Mouse (Mus musculus) midbrain, embryonic 13.5 days (tissue): ENCODE results near the gene Eif1ad. TPM values are rescaled to one million over a fixed set of nuclear protein-coding genes. Genes with fewer than 3 reads are reported as not detected.
A peak's percentile ranks its signal among the peaks of the same experiment; 100 is the strongest.

ENCODE experiments used
- ATAC-seq: fragments of 200-750 bp; cut with Nextera tagmentation; 2 replicates; pipeline ENCODE4 v1.8.0; 2017; ENCODE audit warnings: mild to moderate bottlenecking, moderate TSS enrichment, moderate library complexity
- H3K27ac ChIP-seq: fragments of 300-500 bp; sonication (generic); 2 replicates; pipeline ENCODE4 v1.5.1; 2015; ENCODE audit warnings: inconsistent platforms, mild to moderate bottlenecking, moderate library complexity
- H3K27me3 ChIP-seq: fragments of 300-500 bp; sonication (generic); 2 replicates; pipeline ENCODE4 v1.6.1; 2015; ENCODE audit warnings: mild to moderate bottlenecking, inconsistent platforms
- H3K36me3 ChIP-seq: fragments of 300-500 bp; sonication (generic); 2 replicates; pipeline ENCODE4 v1.6.1; 2015; ENCODE audit warnings: mild to moderate bottlenecking, inconsistent platforms
- H3K4me1 ChIP-seq: fragments of 300-500 bp; sonication (generic); replicated peaks from 2 replicates; pipeline ENCODE4 v1.6.1; 2015; ENCODE audit warnings: inconsistent platforms
- H3K4me2 ChIP-seq: fragments of 300-500 bp; sonication (generic); replicated peaks from 2 replicates; pipeline ENCODE4 v1.6.1; 2015; ENCODE audit warnings: moderate library complexity, mild to moderate bottlenecking, inconsistent platforms
- H3K4me3 ChIP-seq: fragments of 300-500 bp; sonication (generic); replicated peaks from 2 replicates; pipeline ENCODE4 v1.5.1; 2015; ENCODE audit warnings: mild to moderate bottlenecking, inconsistent platforms
- H3K9ac ChIP-seq: fragments of 300-500 bp; sonication (generic); replicated peaks from 2 replicates; pipeline ENCODE4 v1.6.1; 2015; ENCODE audit warnings: mild to moderate bottlenecking, inconsistent platforms
- H3K9me3 ChIP-seq: fragments of 300-500 bp; sonication (generic); 2 replicates; pipeline ENCODE4 v1.6.1; 2016; ENCODE audit warnings: mild to moderate bottlenecking, inconsistent platforms
- WGBS: fragments of 180-500 bp; shearing (Covaris S2); methylation state at CpG from one replicate; pipeline ENCODE4 v1.1.7; 2015; 5-methylcytosine and 5-hydroxymethylcytosine counted together
- polyA plus RNA-seq: library from polyadenylated mRNA; unstranded; fragments of >200 nt; fragmentation: Nextera tagmentation; extraction: Ambion mirVana; gene quantifications from 2 replicates; pipeline ENCODE4 v1.2.1, GENCODE M21; 2015

The Eif1ad gene
- polyA plus RNA-seq, 1 experiment from 2014 or later, result 63.7 TPM

DNA sequence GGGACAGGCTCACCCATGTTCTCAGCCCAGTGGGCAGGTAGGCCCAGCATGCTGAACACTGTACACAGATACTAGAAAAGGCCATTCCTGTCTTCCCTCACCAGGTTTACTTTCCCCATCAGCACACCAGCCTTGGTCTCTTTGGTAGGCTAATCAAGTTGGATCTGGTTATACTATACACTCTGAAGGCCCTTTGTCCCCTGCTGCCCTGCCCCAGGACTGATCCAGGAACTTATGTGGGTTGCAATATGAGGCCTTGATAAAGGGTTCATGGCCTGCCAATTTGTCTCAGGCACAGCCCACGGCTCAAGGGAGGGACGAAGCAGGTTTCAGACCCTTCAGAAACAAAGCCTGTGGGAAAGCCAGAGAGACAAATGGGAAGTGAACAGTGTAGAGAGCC, 12.9 kb upstream of the Eif1ad start:
- Histone ChIP-seq H3K4me2 (no peak overlapping the region), H3K36me3 (no peaks in the 10 kb centered on the region), H3K4me3 (no peak overlapping the region), H3K27ac (no peak overlapping the region), H3K9ac (no peak overlapping the region), H3K4me1 (peaks cover 5% of the 10 kb centered on the region), H3K9me3 (no peaks in the 10 kb centered on the region), H3K27me3 (0 out of 2 replicates have a peak, but pooled peaks cover 2% of the 10 kb centered on the region)
- 91% methylated on average over 2 of the region's 2 CpGs for WGBS
- no peak for ATAC-seq

DNA sequence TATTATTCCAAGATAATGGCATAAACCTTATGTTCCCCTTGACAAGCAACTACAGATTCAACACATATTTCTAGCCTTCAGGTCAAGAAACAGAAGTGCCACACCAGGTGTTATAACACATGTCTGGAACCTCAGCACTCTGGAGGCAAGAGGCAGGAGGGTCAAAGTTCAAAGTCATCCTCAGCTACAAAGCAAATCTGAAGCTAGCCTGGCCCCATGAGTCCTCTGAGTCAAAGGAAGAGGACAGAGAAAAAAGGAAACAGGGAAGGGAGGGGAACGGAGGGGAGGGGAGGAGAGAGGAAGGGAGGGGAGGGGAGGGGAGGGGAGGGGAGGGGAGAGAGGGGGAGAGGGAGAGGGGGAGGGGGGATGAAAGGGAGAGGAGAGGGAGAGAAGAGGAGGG, 10.5 kb upstream of the Eif1ad start:
- H3K4me1 ChIP-seq, result no peaks in the 10 kb centered on the region
- no peak overlapping the region for H3K4me3 ChIP-seq
- H3K27ac ChIP-seq, result no peak overlapping the region
- H3K36me3 ChIP-seq, result no peaks in the 10 kb centered on the region
- no CpG with 5 or more reads among the region's 1 CpGs for WGBS
- ATAC-seq, result no peak
- no peaks in the 10 kb centered on the region for H3K27me3 ChIP-seq
- H3K9me3 ChIP-seq, result no peaks in the 10 kb centered on the region
- H3K9ac ChIP-seq, result no peak overlapping the region
- no peak overlapping the region for H3K4me2 ChIP-seq

DNA sequence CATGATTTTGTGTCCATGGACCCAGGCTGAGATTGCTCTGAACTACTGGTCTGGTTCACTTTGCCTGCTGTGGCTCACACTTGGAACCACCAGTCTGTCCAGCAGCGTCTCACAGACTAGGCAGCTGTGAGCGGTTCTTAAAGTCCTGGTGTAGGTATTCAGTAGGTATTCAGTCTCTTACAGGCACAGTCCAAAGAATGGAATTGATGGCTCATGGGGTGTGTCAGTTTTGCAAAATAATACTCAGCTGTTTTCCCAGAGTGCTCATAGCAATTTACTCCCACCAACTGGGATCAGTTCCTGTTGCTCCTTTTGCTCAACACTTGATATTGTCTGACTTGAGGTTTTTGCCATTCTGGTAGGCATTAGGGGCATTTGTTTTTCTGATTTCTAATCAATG, 4.4 kb upstream of the Eif1ad start:
- H3K36me3 ChIP-seq, result peaks cover 22% of the 10 kb centered on the region
- H3K4me1 ChIP-seq, result peaks cover 8% of the 10 kb centered on the region
- H3K4me2 ChIP-seq, result no peak overlapping the region
- H3K4me3 ChIP-seq, result no peak overlapping the region
- ATAC-seq, result no peak
- no peaks in the 10 kb centered on the region for H3K9me3 ChIP-seq
- 91% methylated on average over 2 of the region's 2 CpGs for WGBS
- no peak overlapping the region for H3K27ac ChIP-seq
- no peak overlapping the region for H3K9ac ChIP-seq
- no peaks in the 10 kb centered on the region for H3K27me3 ChIP-seq

DNA sequence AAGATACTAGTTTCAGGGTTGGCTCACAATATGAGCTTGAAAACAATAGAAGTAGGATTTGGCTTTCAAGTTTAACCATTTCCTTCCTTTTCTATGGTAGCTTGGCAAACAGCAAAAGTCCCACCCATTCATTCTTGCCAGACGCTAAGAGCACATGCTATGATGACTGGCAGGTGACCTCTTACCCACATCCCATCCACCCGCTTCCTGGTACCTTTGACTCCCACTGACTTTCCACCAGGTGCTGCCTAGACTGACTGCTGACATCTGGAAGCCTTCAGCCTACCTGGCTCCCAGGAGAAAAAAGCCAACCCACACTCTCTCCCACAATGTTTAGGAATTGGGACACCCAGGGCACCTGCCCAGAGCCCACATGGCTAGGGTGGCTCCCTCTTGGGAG, 2.4 kb upstream of the Eif1ad start:
- no peak overlapping the region for H3K4me2 ChIP-seq
- H3K4me3 ChIP-seq, result no peak overlapping the region
- no peaks in the 10 kb centered on the region for H3K9me3 ChIP-seq
- WGBS, result 96% methylated on average over 2 of the region's 2 CpGs
- H3K27ac ChIP-seq, result no peak overlapping the region
- peaks cover 24% of the 10 kb centered on the region for H3K4me1 ChIP-seq
- no peak for ATAC-seq
- peaks cover 32% of the 10 kb centered on the region for H3K36me3 ChIP-seq
- H3K9ac ChIP-seq, result no peak overlapping the region
- H3K27me3 ChIP-seq, result no peaks in the 10 kb centered on the region

DNA sequence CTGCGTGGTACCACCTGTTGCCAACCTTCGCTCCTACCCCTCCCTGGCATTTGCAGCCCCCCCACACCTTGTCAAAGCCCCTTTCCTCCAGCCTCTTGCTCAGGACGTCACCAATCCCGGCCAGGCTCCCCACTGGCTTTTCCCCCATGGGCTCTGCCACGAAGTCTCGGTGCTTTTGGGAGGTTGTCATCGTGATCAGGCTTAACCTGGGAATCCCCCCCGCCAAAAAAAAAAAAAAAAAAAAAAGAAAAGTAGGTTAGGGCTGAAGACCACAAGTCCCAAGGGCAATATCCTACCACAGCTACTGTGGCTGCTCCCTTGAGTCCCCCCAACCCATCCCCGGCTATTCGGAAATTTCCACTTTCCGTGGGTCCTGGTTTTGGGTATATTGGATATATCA, 790 bp upstream of the Eif1ad start:
- Histone ChIP-seq H3K27ac (peak overlapping the region; percentile 94), H3K4me1 (peaks cover 24% of the 10 kb centered on the region), H3K9me3 (no peaks in the 10 kb centered on the region), H3K9ac (peak overlapping the region; percentile 90), H3K4me3 (peak overlapping the region; percentile 99), H3K27me3 (no peaks in the 10 kb centered on the region), H3K4me2 (peak overlapping the region; percentile 85), H3K36me3 (peaks cover 48% of the 10 kb centered on the region)
- WGBS, result 20% methylated on average over 11 of the region's 11 CpGs
- ATAC-seq, result no peak; the same call in 1 of the 2 replicates

DNA sequence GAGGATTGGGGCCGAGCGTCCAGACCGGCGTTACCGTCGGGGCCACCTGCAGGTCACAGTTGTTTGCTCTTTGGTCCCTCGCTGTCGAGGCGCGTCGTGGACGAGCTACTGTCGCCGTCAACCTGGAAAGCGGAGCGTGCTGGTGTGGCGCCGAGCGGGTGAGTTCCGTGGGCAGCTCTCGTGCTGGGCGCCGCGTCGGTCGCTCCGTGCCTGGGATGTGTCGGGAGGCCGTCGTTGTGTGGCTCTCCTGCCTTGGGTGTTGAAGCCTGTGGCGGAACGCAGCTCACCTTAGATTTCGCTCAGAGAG, 465 bp downstream of the Eif1ad start, which contains the start of gene Banf1:
Banf1 (minus strand) TSS at position 116 of the 307 bp plus-strand sequence.
- ATAC-seq, result no peak; the same call in 1 of the 2 replicates
- H3K9me3 ChIP-seq, result no peaks in the 10 kb centered on the region
- peak within 1 kb of the TSS; percentile 85 for H3K4me2 ChIP-seq
- H3K9ac ChIP-seq, result peak within 1 kb of the TSS; percentile 90
- H3K4me3 ChIP-seq, result peak within 1 kb of the TSS; percentile 99
- H3K4me1 ChIP-seq, result peaks cover 24% of the 10 kb centered on the region
- no peaks in the 10 kb centered on the region for H3K27me3 ChIP-seq
- under 1% methylated on average over 33 of the region's 33 CpGs for WGBS
- peaks cover 58% of the 10 kb centered on the region for H3K36me3 ChIP-seq
- peak within 1 kb of the TSS; percentile 94 for H3K27ac ChIP-seq

DNA sequence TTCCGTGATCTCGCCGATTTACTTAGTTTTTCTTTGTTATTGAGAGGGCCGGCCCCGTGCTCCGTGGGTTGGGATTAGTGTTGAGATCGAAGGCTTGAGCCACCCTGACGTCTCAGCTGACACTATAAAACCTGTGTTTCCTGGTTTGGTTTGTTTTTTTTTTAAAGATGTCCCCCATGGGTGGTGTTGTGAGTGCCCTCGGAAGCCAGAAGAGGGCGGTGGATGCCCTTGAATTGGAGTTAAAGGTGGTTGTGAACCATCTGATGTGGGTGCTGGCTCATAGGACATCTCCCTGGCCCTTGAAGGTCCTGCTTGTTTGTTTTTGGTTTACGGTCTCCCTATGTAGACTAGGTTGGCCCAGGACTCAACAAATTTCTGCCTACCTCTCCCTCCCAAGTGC, 914 bp downstream of the Eif1ad start:
- Histone ChIP-seq H3K4me1 (peaks cover 24% of the 10 kb centered on the region), H3K4me2 (peak overlapping the region; percentile 85), H3K36me3 (peaks cover 62% of the 10 kb centered on the region), H3K27me3 (no peaks in the 10 kb centered on the region), H3K9me3 (no peaks in the 10 kb centered on the region), H3K4me3 (peak overlapping the region; percentile 99), H3K27ac (peak overlapping the region; percentile 94), H3K9ac (peak overlapping the region; percentile 90)
- no peak for ATAC-seq
- WGBS, result 11% methylated on average over 11 of the region's 11 CpGs

DNA sequence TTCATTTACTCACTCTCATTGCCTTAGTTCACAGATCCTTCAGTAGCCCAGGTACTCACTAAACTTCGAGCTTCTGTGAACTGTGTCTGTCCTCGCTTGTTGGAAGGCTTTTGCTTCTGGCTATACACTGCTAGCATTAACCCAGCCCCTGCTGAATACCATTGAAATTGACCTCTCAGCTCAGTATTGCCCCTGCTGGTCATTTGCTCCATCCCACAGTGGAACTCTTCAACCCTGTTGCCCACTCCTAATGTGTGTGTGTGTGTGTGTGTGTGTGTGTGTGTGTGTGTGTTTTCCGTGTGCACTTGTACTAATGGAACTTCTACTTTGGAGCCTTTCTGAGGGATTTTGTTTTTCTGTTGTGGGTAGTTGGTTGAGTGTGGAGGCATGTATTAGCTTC, 4.4 kb downstream of the Eif1ad start:
- WGBS, result 82% methylated on average over 3 of the region's 3 CpGs
- no peaks in the 10 kb centered on the region for H3K9me3 ChIP-seq
- H3K4me2 ChIP-seq, result no peak overlapping the region
- H3K4me1 ChIP-seq, result peaks cover 16% of the 10 kb centered on the region
- ATAC-seq, result no peak
- no peaks in the 10 kb centered on the region for H3K27me3 ChIP-seq
- H3K27ac ChIP-seq, result no peak overlapping the region
- H3K4me3 ChIP-seq, result no peak overlapping the region
- no peak overlapping the region for H3K9ac ChIP-seq
- H3K36me3 ChIP-seq, result peaks cover 63% of the 10 kb centered on the region

DNA sequence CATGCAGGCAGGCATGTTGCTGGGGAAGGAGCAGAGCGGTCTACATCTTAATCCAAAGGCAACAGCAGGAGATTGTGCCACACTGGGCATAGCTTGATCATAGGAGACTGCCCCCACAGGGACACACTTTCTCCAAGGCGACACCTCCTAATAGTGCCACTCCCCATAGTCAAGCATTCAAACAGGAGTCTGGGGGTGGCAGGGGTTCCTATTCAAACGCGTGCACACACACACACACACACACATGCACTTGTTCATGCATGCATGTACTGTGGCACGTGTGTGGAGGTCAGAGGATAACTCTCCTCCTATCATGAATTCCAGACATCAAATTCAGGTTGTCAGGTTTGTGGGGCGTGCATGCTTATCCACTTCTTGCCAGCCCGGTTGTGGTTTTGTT, 6.2 kb downstream of the Eif1ad start:
- Histone ChIP-seq H3K9ac (no peak overlapping the region), H3K27me3 (no peaks in the 10 kb centered on the region), H3K9me3 (no peaks in the 10 kb centered on the region), H3K36me3 (peaks cover 77% of the 10 kb centered on the region), H3K4me3 (no peak overlapping the region), H3K4me1 (peaks cover 10% of the 10 kb centered on the region), H3K4me2 (no peak overlapping the region), H3K27ac (no peak overlapping the region)
- ATAC-seq, result no peak
- 92% methylated on average over 7 of the region's 7 CpGs for WGBS

DNA sequence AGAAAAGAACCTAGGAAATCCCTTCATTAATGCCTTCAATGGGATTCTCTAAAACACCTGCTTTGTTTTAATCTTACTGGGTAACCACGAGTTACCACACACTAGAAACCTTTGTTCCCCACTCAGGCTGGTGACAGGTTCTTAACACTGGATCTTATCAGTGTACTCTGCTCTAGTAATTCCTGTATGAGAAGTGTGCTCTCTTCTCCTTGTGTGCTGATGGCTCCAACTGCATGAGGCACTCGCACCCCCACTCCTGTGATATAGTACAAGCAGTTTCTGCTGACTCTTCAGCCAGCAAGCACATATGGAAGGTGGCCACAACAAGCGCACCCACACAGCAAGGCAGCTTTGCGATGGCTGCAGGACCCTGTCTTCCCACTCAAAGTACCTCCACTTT, 7.6 kb downstream of the Eif1ad start:
- no peak for ATAC-seq
- no peak overlapping the region for H3K4me3 ChIP-seq
- H3K4me1 ChIP-seq, result no peaks in the 10 kb centered on the region
- no peak overlapping the region for H3K4me2 ChIP-seq
- no peaks in the 10 kb centered on the region for H3K27me3 ChIP-seq
- H3K9me3 ChIP-seq, result no peaks in the 10 kb centered on the region
- H3K27ac ChIP-seq, result no peak overlapping the region
- WGBS, result 82% methylated on average over 4 of the region's 4 CpGs
- H3K9ac ChIP-seq, result no peak overlapping the region
- peaks cover 80% of the 10 kb centered on the region for H3K36me3 ChIP-seq

DNA sequence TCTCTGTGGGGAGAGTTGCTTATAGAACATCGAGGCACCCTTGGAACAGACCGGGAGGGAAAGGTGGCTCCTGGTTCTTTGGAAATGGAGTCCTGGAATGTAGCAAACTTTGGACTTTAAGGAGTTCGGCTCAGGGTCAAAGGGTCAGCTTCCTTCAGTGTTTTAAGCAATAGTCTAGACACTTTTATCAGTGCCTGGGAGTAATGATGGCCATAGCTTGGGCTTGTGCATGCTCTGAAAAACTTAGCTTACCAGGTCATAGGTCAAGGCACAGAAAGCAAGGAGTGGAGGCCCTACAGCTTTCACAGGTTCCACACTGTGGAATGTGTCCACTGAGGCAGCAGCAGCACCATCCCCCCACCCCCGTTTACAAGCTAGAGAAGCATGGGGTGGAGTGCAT, 8.2 kb downstream of the Eif1ad start:
- Histone ChIP-seq H3K9me3 (no peaks in the 10 kb centered on the region), H3K27me3 (no peaks in the 10 kb centered on the region), H3K27ac (no peak overlapping the region), H3K4me2 (no peak overlapping the region), H3K4me3 (no peak overlapping the region), H3K9ac (no peak overlapping the region), H3K4me1 (no peaks in the 10 kb centered on the region), H3K36me3 (peaks cover 80% of the 10 kb centered on the region)
- no peak for ATAC-seq
- 82% methylated on average over 4 of the region's 4 CpGs for WGBS

DNA sequence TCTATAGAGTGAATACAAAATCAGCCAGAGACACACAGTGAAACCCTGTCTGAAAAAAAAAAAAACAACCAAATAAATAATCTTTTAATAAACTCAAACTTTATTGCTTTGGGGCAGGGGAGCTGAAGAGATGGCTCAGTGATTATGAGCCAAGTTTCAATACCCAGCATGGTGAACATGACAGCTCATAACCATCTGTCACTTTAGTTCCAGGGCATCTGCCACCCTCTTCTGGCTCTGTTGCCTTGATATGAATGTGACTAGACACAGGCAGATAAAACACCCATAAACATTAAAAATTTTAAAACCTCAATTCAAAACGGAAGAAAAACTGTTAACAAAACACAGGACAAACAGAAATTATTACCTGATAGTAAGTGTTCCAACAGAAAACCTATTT, 10.9 kb downstream of the Eif1ad start:
- 92% methylated on average over 1 of the region's 1 CpGs for WGBS

DNA sequence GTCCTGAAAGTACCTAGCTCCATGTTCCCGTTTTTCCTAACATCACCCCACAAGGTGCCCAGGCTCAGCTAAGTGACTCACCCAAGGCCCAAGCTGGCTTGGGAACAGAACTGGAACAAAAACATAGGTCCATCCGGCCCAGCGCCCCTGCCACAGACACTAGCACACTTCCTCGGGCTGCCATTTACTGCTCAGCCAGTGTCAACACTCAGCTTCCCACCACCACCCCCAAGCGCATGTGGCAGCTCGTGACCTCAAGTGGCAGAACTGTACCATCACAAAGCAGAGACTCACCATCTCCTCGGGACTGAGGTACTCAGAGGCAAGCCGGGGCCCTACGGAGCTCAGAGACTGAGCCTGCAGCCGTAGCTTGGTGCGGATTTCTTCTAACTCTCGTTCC, 16.8 kb downstream of the Eif1ad start:
- ATAC-seq, result no peak
- Histone ChIP-seq H3K4me1 (peaks cover 22% of the 10 kb centered on the region), H3K4me2 (no peak overlapping the region), H3K27me3 (no peaks in the 10 kb centered on the region), H3K9ac (no peak overlapping the region), H3K4me3 (no peak overlapping the region), H3K27ac (no peak overlapping the region), H3K36me3 (peaks cover 76% of the 10 kb centered on the region), H3K9me3 (no peaks in the 10 kb centered on the region)
- 93% methylated on average over 12 of the region's 12 CpGs for WGBS

More for the DNA sequence above, 10.9 kb downstream of the Eif1ad start:
- no peak overlapping the region for H3K4me2 ChIP-seq
- H3K27ac ChIP-seq, result no peak overlapping the region
- H3K4me1 ChIP-seq, result no peaks in the 10 kb centered on the region
- H3K36me3 ChIP-seq, result peaks cover 83% of the 10 kb centered on the region
- ATAC-seq, result no peak
- H3K4me3 ChIP-seq, result no peak overlapping the region
- no peaks in the 10 kb centered on the region for H3K27me3 ChIP-seq
- no peaks in the 10 kb centered on the region for H3K9me3 ChIP-seq
- H3K9ac ChIP-seq, result no peak overlapping the region
